Mouse (Mus musculus) embryonic facial prominence, embryonic 14.5 days (tissue): ENCODE measurements at regions not wholly inside any gene's neighbourhood (a gene's known extent, or its start where the extent isn't known, plus 50 kb on each side); places are given as distances from the start of the nearest gene placed in this dataset.

ENCODE experiments used
- ATAC-seq: fragments of 200-750 bp; cut with Nextera tagmentation; 2 replicates; pipeline ENCODE4 v1.8.0; 2017; ENCODE audit warnings: low read depth, moderate number of reproducible peaks, moderate TSS enrichment
- DNase-seq: peaks from one replicate; pipeline ENCODE4 v3.0.0-alpha.2; 2015; ENCODE audit warnings: low spot score
- H3K27ac ChIP-seq: fragments of 300-500 bp; sonication (generic); replicated peaks from 2 replicates; pipeline ENCODE4 v1.5.1; 2014; ENCODE audit warnings: low read depth, mild to moderate bottlenecking, low read length, moderate library complexity
- H3K27me3 ChIP-seq: fragments of 300-500 bp; sonication (generic); replicated peaks from 2 replicates; pipeline ENCODE4 v1.6.1; 2014; ENCODE audit warnings: low read length; ENCODE audit not compliant: control insufficient read depth, insufficient read depth
- H3K36me3 ChIP-seq: fragments of 300-500 bp; sonication (generic); 2 replicates; pipeline ENCODE4 v1.6.1; 2014; ENCODE audit warnings: low read length, mixed read lengths; ENCODE audit not compliant: control insufficient read depth, insufficient read depth
- H3K4me1 ChIP-seq: fragments of 300-500 bp; sonication (generic); 2 replicates; pipeline ENCODE4 v1.6.1; 2014; ENCODE audit warnings: antibody characterized with exemption, low read length; ENCODE audit not compliant: control insufficient read depth, insufficient read depth
- H3K4me2 ChIP-seq: fragments of 300-500 bp; sonication (generic); 2 replicates; pipeline ENCODE4 v1.6.1; 2014; ENCODE audit warnings: low read depth, mild to moderate bottlenecking, low read length, moderate library complexity, mixed read lengths
- H3K4me3 ChIP-seq: fragments of 300-500 bp; sonication (generic); 2 replicates; pipeline ENCODE4 v1.5.1; 2014; ENCODE audit warnings: low read depth, mild to moderate bottlenecking, low read length
- H3K9ac ChIP-seq: fragments of 300-500 bp; sonication (generic); 2 replicates; pipeline ENCODE4 v1.6.1; 2014; ENCODE audit warnings: low read depth, mild to moderate bottlenecking, low read length, moderate library complexity, mixed read lengths
- H3K9me3 ChIP-seq: fragments of 300-500 bp; sonication (generic); 2 replicates; pipeline ENCODE4 v1.6.1; 2016; ENCODE audit warnings: low read length; ENCODE audit not compliant: control insufficient read depth
- WGBS: fragments of 180-500 bp; shearing (Covaris S2); extraction: QIAGEN DNeasy Blood & Tissue Kit; methylation state at CpG from one replicate; pipeline ENCODE4 v1.1.7; 2014; 5-methylcytosine and 5-hydroxymethylcytosine counted together

GRCm38 (mm10) chr4:28298911-28299353 is 514.0 kb upstream of the Epha7 start:
- ATAC-seq (peak; percentile 81), DNase-seq (peak; percentile 62)
- Histone ChIP-seq H3K27me3 (no peaks in the 10 kb centered on the region), H3K9me3 (no peaks in the 10 kb centered on the region), H3K9ac (no peak overlapping the region), H3K4me1 (no peaks in the 10 kb centered on the region; the same call in 1 of the 2 replicates), H3K36me3 (no peaks in the 10 kb centered on the region), H3K4me3 (no peak overlapping the region), H3K27ac (peak overlapping the region; percentile 28; the same call in 1 of the 2 replicates), H3K4me2 (no peak overlapping the region)
- 47% methylated on average over 7 of the region's 7 CpGs for WGBS

GRCm38 (mm10) chr4:28300018-28300440 is 512.9 kb upstream of the Epha7 start:
- H3K36me3 ChIP-seq: no peaks in the 10 kb centered on the region
- 45% methylated on average over 13 of the region's 13 CpGs for WGBS
- H3K9me3 ChIP-seq: no peaks in the 10 kb centered on the region
- ATAC-seq (no peak), DNase-seq (peak; percentile 23)
- H3K4me3 ChIP-seq: no peak overlapping the region
- H3K9ac ChIP-seq: no peak overlapping the region
- H3K4me2 ChIP-seq: no peak overlapping the region
- H3K4me1 ChIP-seq: no peaks in the 10 kb centered on the region; the same call in 1 of the 2 replicates
- no peaks in the 10 kb centered on the region for H3K27me3 ChIP-seq
- no peak overlapping the region for H3K27ac ChIP-seq

- Histone ChIP-seq H3K27ac (no peak overlapping the region), H3K4me2 (no peak overlapping the region), H3K36me3 (no peaks in the 10 kb centered on the region), H3K4me3 (no peak overlapping the region), H3K9ac (no peak overlapping the region), H3K4me1 (no peaks in the 10 kb centered on the region; the same call in 1 of the 2 replicates), H3K27me3 (no peaks in the 10 kb centered on the region), H3K9me3 (no peaks in the 10 kb centered on the region)
- DNase-seq (no peak), ATAC-seq (no peak)
- 78% methylated on average over 1 of the region's 1 CpGs for WGBS
Observed at GRCm38 (mm10) chr4:28301686-28302085, 511.2 kb upstream of the Epha7 start.

- H3K9me3 ChIP-seq: no peaks in the 10 kb centered on the region
- no peaks in the 10 kb centered on the region for H3K36me3 ChIP-seq
- no peaks in the 10 kb centered on the region for H3K4me1 ChIP-seq
- DNase-seq (no peak), ATAC-seq (no peak)
- 82% methylated on average over 1 of the region's 1 CpGs for WGBS
- no peak overlapping the region for H3K27ac ChIP-seq
- no peaks in the 10 kb centered on the region for H3K27me3 ChIP-seq
- no peak overlapping the region for H3K4me2 ChIP-seq
- H3K9ac ChIP-seq: no peak overlapping the region
- no peak overlapping the region for H3K4me3 ChIP-seq
Observed at GRCm38 (mm10) chr4:28331036-28331435, 481.9 kb upstream of the Epha7 start.

- Histone ChIP-seq H3K36me3 (no peaks in the 10 kb centered on the region), H3K27me3 (no peaks in the 10 kb centered on the region), H3K4me3 (no peak overlapping the region), H3K4me2 (no peak overlapping the region), H3K4me1 (no peaks in the 10 kb centered on the region), H3K9ac (no peak overlapping the region), H3K27ac (no peak overlapping the region), H3K9me3 (no peaks in the 10 kb centered on the region)
- no peak for ATAC-seq
- peak; percentile 6 for DNase-seq
- WGBS: 53% methylated on average over 1 of the region's 1 CpGs
Observed at GRCm38 (mm10) chr4:28364566-28364965, 448.4 kb upstream of the Epha7 start.

GRCm38 (mm10) chr4:28377087-28377486 is 435.8 kb upstream of the Epha7 start:
- peak; percentile 67 for DNase-seq

GRCm38 (mm10) chr4:28378661-28379060 is 434.3 kb upstream of the Epha7 start:
- Histone ChIP-seq H3K4me3 (no peak overlapping the region), H3K9me3 (no peaks in the 10 kb centered on the region), H3K4me1 (no peaks in the 10 kb centered on the region), H3K27ac (no peak overlapping the region), H3K36me3 (no peaks in the 10 kb centered on the region), H3K9ac (no peak overlapping the region), H3K27me3 (no peaks in the 10 kb centered on the region), H3K4me2 (no peak overlapping the region)
- ATAC-seq (no peak), DNase-seq (no peak)
- 56% methylated on average over 1 of the region's 1 CpGs for WGBS

More at GRCm38 (mm10) chr4:28377087-28377486, 435.8 kb upstream of the Epha7 start:
- Histone ChIP-seq H3K27ac (no peak overlapping the region), H3K36me3 (no peaks in the 10 kb centered on the region), H3K4me2 (no peak overlapping the region), H3K9ac (no peak overlapping the region), H3K27me3 (no peaks in the 10 kb centered on the region), H3K4me3 (no peak overlapping the region), H3K4me1 (no peaks in the 10 kb centered on the region), H3K9me3 (no peaks in the 10 kb centered on the region)
- no peak for ATAC-seq

GRCm38 (mm10) chr4:28424341-28424740 is 388.6 kb upstream of the Epha7 start:
- Histone ChIP-seq H3K27ac (no peak overlapping the region), H3K36me3 (no peaks in the 10 kb centered on the region), H3K27me3 (no peaks in the 10 kb centered on the region), H3K4me2 (no peak overlapping the region), H3K4me3 (no peak overlapping the region), H3K9me3 (no peaks in the 10 kb centered on the region), H3K9ac (no peak overlapping the region), H3K4me1 (no peaks in the 10 kb centered on the region)
- no peak for ATAC-seq
- 82% methylated on average over 1 of the region's 1 CpGs for WGBS
- no peak for DNase-seq

GRCm38 (mm10) chr4:28440161-28440560 is 372.8 kb upstream of the Epha7 start:
- Histone ChIP-seq H3K4me2 (no peak overlapping the region), H3K4me3 (no peak overlapping the region), H3K9me3 (no peaks in the 10 kb centered on the region), H3K36me3 (no peaks in the 10 kb centered on the region), H3K9ac (no peak overlapping the region), H3K27me3 (no peaks in the 10 kb centered on the region), H3K4me1 (no peaks in the 10 kb centered on the region), H3K27ac (no peak overlapping the region)
- WGBS: 41% methylated on average over 1 of the region's 1 CpGs
- ATAC-seq (peak; percentile 86), DNase-seq (peak; percentile 65)
